Mouse (Mus musculus) embryo, embryonic 11 days (tissue): ENCODE measurements at regions not wholly inside any gene's neighbourhood (a gene's known extent, or its start where the extent isn't known, plus 50 kb on each side); places are given as distances from the start of the nearest gene placed in this dataset.

Experiments used
- DNase-seq: peaks from one replicate; pipeline ENCODE4 v3.0.0-alpha.2; 2015

- DNase-seq = no peak
These were observed 740.8 kb downstream of the Epm2a start for GRCm38 (mm10) chr10:12083961-12084360.

- no peak for DNase-seq
These were observed 749.3 kb downstream of the Epm2a start for GRCm38 (mm10) chr10:12092521-12092920.

GRCm38 (mm10) chr10:12096678-12097077, 753.5 kb downstream of the Epm2a start:
- DNase-seq = no peak

GRCm38 (mm10) chr10:12107001-12107418, 762.2 kb downstream of the Utrn start:
- peak; percentile 61 for DNase-seq

GRCm38 (mm10) chr10:12111720-12112119, 757.4 kb downstream of the Utrn start:
- no peak for DNase-seq

- DNase-seq = no peak
These were observed 753.4 kb downstream of the Utrn start for GRCm38 (mm10) chr10:12115767-12116166.

GRCm38 (mm10) chr10:12116662-12117303, 752.4 kb downstream of the Utrn start:
- no peak for DNase-seq

- DNase-seq = no peak
These were observed 744.9 kb downstream of the Utrn start for GRCm38 (mm10) chr10:12124272-12124671.

GRCm38 (mm10) chr10:12129486-12129885, 739.7 kb downstream of the Utrn start:
- no peak for DNase-seq

- no peak for DNase-seq
These were observed 724.5 kb downstream of the Utrn start for GRCm38 (mm10) chr10:12144691-12145090.

GRCm38 (mm10) chr10:12146942-12147537, 722.1 kb downstream of the Utrn start:
- DNase-seq = no peak

- no peak for DNase-seq
These were observed 698.9 kb downstream of the Utrn start for GRCm38 (mm10) chr10:12170243-12170642.

GRCm38 (mm10) chr10:12174200-12174818, 694.9 kb downstream of the Utrn start:
- DNase-seq = peak; percentile 23

GRCm38 (mm10) chr10:12175141-12175540, 694.0 kb downstream of the Utrn start:
- no peak for DNase-seq

GRCm38 (mm10) chr10:12177482-12177881, 691.7 kb downstream of the Utrn start:
- no peak for DNase-seq

- DNase-seq = no peak
These were observed 688.2 kb downstream of the Utrn start for GRCm38 (mm10) chr10:12180965-12181364.

GRCm38 (mm10) chr10:12186918-12187639, 682.1 kb downstream of the Utrn start:
- DNase-seq = no peak

GRCm38 (mm10) chr10:12187669-12188342, 681.4 kb downstream of the Utrn start:
- no peak for DNase-seq

GRCm38 (mm10) chr10:12190435-12190834, 678.7 kb downstream of the Utrn start:
- DNase-seq = peak; percentile 17

- DNase-seq = no peak
These were observed 661.9 kb downstream of the Utrn start for GRCm38 (mm10) chr10:12207301-12207700.

GRCm38 (mm10) chr10:12210181-12210580, 659.0 kb downstream of the Utrn start:
- DNase-seq = no peak

- DNase-seq = peak; percentile 6
These were observed 650.3 kb downstream of the Utrn start for GRCm38 (mm10) chr10:12218879-12219278.

- no peak for DNase-seq
These were observed 635.0 kb downstream of the Utrn start for GRCm38 (mm10) chr10:12234141-12234540.
